Mouse (Mus musculus): Measurements from ENCODE around the gene Atg9b.

The Atg9b gene

DNA sequence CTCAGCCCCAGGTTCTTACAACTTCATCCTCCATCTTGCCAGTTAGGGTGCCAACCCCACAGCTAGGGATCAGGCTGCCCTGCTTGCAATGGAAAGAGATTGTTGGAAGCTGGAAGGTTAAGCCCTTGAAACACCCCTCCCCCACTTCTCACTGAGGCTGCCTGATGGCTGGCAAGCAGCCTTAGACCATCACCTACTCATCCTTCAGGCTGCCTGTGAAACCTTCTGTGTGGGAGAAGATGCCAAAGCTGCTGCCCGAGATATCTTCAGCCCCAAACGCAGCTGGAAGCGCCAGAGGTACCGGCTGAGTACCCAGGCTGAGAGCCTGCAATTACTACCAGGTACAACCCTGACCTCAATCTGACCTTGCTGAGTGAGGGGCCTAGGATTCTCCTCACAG, 12.4 kb downstream of the Atg9b start:
- DNase-seq = peak; percentile 48

DNA sequence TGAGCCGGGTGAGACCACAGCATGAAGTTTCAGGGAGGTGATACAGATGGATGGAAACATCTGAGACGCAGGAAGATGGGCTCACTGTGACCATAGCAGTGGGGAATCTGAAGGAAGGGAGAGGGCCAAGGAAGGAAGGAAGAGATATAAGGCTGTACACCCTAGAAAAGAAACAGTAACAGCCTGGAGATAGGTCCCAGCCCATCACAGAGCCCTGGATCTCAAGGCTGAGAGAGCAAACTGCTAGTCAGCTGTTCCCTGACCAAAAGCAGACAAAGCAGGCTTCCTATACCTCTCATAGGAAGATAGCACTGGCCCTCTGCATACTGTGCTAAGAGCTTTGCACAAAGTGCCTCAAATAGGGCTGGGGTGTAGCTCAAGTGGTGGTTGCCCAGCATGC, 13.2 kb downstream of the Atg9b start:
- DNase-seq = no peak

DNA sequence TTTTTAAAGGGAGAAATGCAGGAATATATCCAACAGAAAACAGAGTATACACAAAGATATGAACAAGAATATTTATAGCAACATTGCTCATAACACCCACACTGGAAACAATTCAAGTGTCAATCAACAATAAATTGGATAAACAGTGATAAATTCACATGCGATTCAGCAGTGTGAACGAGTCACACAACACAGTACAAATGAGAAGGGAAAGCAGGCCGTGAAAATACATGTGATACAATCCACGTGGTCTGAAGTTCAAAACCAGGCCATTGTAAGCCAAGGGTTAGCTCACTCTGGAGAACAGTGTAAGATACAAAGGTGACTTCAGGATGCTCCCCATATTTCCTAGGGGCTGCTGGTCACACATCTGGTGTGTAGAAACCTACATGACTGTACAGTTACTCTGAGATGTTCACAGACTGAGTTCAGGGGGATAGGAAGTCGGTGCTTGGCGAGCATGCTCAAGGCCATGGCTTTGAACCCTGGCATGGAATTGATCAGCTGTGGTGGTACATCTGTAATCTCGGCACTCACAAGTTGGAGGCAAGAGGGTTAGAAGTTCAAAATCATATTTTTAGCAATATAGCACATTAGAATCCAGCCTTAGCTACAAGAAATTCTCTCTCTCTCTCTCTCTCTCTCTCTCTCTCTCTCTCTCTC, 17.1 kb downstream of the Atg9b start:
- no peak for DNase-seq

DNA sequence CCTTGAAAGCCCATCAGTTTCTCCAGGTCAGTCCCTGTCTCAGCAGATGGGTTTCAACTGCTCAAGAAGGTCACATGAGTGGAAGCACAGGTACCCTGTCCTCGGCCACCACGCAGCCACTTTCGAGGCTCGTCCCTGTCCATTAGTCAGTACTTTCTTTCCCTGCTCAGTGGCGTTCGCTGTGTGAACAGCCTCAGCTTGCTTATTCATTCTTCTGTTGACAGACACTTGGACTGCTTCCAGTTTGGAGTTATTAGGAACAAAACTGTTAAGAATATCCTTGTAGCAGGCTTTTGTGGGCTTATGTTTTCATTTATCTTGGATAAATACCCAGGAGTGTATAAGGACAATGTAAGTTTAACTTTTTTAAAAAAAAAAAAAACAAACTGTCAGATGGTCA, 17.7 kb downstream of the Atg9b start:
- DNase-seq = no peak

DNA sequence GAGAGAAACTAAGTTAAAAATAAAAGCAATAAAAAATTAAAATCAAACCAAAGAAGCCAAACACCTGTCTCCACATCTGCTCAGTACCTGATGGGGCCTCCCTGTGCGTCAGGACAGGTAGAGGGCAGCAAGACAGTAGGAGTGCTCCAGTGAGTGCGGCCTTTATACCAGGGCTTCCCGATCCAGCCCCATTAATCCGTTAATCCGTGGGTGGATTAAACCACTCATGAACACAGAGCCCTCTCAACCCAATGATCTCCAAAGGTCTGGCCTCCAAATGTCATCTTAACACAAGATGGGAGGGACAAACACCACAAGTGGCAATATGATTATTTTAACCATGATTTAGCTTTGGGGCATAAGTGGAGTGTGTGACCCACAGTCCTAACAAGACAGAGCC, 18.1 kb downstream of the Atg9b start:
- DNase-seq = no peak

DNA sequence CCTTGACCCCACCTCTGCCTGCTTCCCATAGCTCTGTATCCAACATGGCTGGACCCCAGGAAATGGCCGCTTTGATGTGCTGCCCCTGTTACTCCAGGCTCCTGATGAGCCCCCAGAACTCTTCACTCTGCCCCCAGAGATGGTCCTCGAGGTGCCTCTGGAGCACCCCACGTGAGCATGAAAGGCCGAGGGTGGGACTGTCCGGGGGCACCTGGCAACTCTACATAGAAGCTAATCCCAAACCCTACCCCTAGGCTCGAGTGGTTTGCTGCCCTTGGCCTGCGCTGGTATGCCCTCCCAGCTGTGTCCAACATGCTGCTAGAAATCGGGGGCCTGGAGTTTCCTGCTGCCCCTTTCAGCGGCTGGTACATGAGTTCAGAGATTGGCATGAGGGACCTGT, 22.2 kb downstream of the Atg9b start:
- DNase-seq = no peak

DNA sequence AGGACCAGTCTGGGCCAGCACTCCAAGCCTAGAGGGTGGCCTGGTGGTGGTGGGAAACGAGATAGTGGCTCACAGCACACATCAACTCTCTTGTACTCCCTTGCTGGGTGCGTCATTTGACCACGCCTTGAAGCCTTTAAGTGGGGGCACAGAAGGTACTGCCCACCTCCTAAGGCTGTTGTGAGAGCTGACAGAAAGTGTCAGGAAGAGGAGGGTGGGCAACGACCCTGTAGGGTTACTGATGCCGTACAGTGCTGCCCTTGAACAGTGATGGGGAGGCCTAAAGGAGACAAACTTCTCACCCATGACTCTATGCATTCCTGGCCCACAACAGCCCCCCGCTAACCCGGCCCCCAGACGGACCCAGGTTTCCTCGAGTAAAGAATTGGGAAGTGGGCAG, 25.5 kb downstream of the Atg9b start:
- no peak for DNase-seq

DNA sequence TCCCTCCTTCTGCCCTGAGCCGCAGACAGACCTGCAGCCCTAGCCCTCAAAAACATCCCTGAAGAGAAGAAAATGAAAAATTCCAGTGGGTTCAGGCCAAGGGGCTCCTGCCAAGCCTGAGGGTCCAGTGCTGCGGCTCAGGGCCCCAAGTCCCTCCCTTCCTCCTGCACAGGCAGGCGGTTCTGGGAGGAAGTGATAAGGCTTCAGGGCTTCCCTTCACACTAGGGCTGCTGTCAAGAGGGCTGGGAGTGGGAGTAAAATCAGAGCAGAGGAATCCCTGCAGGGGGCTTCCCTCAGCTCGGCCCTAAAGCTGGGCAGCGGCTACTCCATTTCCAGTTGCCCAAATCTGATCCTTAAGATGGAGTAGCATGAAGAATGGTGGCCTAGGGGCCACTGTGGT, 26.4 kb downstream of the Atg9b start:
- no peak for DNase-seq

DNA sequence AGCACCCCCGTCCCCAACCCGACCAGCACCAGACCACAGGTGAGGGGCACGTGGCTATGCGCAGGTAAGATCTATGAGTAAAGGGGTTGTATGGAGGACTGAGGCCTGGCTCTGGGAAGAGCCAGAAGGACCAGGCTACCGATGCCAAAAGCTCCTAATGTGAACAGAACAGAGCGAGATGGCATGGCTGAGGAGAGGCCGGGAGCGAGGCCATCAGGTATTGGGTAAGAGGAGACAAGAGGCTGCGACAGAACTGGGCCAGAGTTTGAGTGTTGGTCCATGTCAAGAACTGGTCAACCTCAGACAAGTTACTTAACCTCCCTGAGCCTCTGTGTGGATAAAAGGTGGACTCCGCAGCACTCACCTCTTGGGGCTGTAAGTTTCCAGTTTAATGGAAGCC, 27.0 kb downstream of the Atg9b start:
- DNase-seq = no peak

DNA sequence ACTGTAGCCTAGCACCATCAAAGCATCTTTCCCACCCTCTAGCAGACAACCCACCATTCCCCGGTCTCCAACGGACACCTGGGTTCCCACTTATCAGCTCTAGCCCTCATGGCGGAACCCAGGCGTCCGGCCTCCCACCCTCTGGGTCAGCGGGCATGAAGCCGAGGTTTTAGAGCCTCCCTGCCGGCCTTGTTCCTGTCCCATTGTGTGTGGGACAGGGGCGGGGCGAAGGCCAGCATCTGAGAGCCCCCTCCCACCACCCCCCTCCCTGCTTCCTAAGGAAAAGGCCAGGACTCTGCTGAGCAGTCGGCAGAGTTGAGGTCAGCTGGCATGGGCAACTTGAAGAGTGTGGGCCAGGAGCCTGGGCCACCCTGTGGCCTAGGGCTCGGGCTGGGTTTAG, 27.4 kb downstream of the Atg9b start, which contains the start of gene Nos3:
Nos3 (plus strand) TSS at position 303 of the 400 bp plus-strand sequence.
- DNase-seq = no peak

DNA sequence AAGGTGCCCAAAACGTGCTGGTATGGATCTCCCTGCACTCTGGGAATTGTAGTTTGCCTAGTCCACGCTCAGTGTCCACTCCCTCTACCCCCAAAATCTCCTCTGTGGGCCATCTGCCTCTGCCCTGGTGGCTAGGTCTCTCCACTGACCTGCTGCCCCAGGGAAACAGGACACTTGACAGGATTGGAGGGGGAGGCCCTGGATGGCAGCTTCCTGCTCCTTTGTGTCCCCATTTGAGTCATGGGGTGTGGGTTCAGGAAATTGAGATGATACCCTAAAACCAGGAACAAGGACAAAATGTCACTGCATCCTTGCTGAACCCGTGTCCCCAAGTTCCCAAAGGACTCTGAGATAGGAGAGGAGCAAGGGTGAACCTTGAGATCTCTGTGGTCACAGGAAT, 27.9 kb downstream of the Atg9b start:
- no peak for DNase-seq

DNA sequence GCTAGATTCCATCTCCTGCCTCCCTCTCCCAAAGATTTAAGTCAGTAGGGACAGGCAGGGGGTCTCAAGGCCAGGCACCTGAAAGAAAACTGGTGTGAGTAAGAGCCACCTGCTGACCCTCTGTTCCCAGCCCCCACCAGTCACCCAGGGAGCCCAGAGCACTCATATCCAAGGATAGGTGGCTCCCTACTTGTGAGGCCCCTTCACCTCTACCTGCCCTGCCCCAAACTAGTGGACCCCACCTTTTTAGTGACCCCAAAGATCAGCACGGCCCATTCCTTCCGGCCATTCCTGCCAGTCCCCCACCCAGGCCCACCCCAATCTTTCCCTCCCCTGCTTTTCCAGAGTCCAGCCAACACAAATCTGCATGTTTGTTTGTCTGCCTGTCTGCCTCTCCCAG, 28.5 kb downstream of the Atg9b start:
- DNase-seq = no peak

DNA sequence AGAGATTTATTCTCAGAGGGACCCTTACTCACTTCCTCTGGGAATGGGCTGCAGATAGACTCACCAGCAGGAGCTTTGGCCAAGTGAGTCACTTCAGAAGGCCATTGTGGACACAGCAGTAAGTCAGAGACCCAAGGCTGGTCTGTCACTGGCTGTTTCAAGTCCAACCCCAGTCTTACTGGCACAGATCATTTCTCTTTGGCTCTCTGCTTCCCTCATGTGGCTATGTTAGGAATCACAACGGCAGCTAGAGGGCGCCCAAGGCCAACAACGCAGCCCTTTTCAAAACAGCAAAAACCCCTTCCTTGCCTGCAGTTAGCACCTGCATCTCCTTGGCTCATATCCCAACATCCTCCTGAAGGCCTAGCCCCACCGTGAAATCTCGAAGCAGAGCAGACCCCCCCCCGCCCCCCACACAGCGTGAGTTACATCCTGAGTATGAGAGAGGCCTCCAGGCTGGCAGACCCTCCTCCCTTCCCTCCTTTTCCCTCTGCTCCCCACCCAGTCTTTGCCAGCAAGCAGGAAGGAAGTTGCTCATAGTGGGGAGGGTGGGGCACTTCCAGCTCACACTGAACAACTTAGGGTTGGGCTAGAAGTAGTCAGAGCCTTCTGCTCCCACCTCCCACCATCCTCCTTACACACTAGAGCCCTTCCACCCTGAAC, 31.0 kb downstream of the Atg9b start:
- DNase-seq = peak; percentile 81

DNA sequence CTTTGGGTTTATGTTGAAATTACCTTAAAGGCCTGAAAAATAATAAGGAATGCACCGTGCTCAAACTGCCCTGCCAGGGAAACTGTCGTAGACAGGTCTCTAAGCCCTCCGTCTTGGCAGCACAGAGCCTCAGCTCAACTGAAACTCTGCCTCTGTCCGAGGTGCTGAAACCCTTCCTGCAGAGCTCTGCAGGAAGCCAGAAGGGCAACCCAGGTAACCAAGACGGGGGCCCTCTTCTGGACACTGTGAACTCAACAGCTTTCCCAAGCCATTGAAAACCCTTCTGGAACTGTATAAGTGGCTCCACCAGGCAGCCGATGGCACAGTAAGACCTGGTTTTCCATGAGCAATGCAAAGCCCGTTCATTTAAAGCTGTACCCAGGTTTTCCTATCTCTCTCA, 34.5 kb downstream of the Atg9b start:
- no peak for DNase-seq

DNA sequence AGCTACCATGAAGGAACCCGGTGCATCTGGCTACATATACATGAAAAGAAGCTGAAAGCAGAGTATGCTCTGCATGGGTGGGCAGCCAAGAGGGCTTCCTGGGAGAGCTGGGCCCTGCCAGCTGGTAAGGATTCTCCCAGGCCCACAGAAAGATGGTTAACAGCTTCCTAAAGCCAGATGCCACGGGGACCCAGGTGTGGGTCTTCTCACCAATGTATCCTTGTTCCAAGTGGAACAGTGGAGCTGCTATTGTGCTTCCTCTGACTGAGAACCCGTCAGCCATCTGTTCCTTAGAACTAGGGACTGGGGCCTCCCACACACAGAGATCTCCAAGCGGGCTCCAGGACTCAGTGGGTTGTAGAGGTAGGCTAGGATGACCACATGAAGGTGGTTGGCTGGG, 35.2 kb downstream of the Atg9b start:
- peak; percentile 40 for DNase-seq

DNA sequence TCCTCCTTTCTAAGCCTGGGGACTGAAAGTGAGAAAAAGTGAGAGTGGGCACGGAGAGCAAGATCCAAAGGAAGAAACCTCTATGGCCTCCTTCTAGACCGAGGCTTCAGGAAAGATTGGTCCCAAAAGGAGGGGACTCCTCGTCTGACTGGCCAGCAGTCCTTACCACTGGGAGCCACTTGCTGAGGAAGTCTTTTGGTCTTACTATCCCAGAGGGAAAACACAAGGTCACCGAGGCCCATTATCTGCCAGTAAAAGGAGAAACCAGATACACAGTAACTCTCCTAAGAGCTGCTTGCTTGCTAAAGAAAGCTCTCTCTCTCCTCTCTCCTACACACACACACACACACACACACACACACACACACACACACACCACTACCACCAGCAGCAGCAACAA, 38.6 kb downstream of the Atg9b start:
- DNase-seq = no peak

DNA sequence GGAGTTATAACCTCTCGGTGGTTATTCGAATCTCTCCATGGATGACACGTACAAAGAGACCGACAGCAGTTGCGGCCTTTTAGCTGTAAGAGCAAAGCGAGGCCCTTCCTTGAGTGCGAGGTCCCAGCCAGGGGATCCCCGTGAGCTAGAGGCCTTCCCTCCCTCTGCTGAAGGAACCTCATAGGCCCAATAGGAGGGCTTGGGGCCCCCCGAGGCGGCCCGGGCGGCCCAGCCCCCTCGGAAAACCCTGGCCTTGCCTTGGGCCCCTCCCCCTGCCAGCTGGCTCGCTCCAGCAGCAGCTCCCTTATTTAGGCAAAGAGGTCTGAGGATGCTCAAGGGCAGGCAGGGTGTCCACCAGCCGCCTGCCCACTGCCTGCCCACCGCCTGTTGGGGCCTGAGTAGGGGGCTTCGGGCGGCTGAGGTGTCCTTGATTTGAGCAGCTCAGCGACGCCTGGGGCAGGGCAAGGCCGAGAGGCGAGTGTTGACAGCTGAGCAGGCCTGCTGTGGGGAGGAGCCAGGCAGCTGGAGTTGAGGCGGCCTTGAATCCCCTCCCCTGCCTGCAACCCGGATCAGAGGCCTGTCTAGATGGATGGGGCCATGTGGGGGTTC, 39.6 kb downstream of the Atg9b start:
- DNase-seq = no peak

DNA sequence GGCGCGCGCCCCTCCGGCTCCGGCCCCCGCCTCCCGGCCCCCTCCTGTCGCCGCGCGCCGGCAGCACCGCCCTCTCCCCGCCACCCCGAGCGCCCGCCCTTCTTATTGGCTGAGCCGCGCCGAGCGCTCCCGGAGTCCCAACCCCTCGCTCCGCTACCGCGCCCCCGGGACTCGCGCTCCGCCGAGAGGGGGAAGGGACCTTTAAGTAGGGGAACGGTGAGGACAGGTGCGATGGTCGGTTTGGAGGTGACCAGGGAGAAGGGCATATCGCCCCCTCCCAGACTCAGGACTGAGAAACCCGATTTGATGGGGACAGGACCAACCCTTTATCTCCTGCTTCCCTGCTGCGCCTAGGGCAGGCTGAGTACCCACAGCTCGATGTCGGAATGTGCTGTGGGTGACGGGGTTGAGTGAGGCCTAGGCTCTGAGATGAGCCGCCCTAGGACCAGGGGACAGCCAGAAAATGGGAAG, 40.2 kb downstream of the Atg9b start:
- DNase-seq = peak; percentile 92

DNA sequence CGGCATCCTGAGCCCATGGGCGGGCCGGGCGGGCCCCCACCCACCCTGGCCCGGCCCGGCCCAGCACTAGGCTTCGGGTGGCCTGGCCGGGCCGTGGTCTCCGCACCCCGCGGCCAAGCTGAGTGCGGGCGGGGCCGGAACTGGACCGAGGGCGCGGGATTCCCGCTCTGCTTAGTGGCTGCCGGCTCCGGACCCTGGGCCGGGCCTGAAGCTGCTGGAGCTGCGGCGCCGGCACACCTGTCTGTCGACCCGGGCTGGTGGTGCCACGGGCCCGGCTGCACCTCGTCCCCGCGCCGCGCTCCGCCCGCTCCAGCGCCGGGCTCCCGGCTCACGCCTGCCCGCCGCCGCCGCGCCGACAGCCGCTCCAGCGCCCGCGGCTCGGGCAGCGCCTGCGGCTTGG, 40.7 kb downstream of the Atg9b start, which contains the start of gene Kcnh2:
Kcnh2 (minus strand) TSS at position 327 of the 400 bp plus-strand sequence.
- no peak for DNase-seq

DNA sequence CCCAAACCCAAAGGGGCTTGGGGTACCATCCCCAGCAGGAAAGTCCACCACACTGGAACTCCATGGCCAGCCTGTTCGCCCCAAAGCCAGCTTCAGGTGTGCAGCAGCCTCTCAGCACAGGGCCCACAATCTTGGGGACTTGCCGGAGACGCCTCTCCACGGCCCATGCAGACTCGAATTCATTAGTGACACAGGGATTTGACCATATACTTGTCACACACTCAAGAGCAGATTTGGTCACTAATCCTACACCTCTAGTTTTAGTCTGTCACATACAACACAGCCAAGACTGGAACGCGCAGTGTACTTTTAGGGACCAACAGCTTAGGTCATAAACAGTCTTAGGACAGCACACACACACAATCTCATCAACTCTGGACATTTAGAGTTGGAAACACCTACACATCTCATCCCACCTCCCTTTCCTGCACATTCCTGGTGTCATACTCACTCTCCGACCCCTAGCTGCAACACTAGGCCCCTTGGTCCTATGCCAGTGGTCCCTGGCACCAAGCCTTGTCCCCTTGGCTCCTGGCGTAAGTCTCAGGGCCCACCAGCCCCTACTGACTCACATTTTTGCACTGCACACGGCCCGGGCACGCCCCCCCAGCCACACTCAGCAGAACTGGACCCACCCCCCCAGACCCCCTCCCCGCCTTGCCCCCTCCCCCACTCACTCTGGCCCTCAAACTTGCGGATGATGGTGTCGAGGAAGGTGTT, 41.3 kb downstream of the Atg9b start:
- DNase-seq = no peak

DNA sequence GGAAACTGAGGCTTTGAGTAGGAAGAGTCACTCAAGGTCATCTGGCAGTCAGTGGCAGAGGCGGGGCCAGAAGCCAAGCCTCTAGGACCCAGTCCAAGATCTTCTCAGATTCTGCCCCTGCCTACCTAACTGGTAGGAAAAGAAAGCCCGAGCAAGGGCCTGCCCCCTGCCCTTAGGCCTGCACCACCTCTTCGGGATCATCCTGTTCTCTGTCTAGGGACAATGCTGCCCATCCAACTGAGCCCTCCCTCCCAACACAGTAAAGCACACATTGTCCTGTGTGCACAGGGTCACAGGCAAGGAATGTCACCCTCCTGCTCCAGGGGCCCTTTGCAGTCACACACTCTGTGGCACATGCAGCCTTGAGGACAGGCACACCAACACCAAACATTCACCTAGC, 41.9 kb downstream of the Atg9b start:
- no peak for DNase-seq

DNA sequence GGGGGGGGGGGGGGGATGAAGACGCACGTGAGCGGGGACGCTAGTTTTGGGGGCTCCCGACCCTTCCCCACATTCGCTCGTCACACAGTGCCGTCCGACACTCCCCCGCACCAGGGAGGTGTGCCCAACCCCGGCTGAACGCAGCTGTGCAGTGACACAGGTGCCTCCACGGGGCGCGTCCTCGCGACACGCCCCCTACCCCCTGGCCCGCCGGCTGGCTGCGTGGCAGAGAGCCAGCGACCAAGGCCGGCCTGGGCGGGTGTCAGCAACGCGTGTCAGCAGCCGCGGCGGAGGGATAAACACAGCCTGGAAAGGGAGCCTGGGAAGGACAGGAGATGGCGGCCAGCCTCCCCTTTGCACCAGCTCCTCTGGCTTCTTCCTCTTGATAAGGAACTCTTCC, 43.4 kb downstream of the Atg9b start:
- DNase-seq = no peak

DNA sequence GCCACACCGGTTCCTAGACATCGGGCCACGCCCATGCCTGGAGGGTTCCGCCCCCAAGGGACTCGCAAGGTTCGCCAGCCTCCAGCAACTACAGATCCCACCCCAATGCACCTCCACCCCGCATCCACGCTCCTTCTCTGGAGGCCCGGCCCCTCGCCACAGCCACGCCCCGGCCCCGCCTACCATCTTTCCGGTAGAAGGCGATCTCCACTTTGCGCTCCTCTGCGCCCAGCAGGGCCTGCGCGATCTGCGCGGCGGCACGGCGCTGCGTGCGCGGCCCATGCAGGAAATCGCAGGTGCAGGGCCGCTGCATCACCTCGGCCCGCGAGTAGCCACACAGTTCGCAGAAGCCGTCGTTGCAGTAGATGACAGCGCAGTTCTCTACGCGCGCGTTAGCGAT, 43.8 kb downstream of the Atg9b start:
- DNase-seq = peak; percentile 82

Measured in right cerebral cortex, adult 18-20 months (tissue).